Mouse (Mus musculus): ENCODE data around the gene Rcn3. TPM values are rescaled to one million over a fixed set of nuclear protein-coding genes. Genes with fewer than 3 reads are reported as not detected.

The Rcn3 gene
- total and polyA plus RNA-seq, 3 experiments: 0.38 TPM; not detected in 2

GRCm38 (mm10) chr7:45053117-45053930 lies 38.7 kb downstream of the Rcn3 start (continued):
- no peak for TF ChIP-seq CTCF (conservative IDR thresholded peaks at IDR 0.05 in 1 of 2, IDR thresholded peaks at IDR 0.05 in 1 of 2; ENCODE audit: low read depth in 2 of 2, low read length in 2 of 2)
- TF ChIP-seq ZC3H11A (IDR thresholded peaks at IDR 0.05; ENCODE audit: low read depth, low read length): no peak
- TF ChIP-seq USF2 (conservative IDR thresholded peaks at IDR 0.05; ENCODE audit: low read depth, low read length): no peak
- TF ChIP-seq RCOR1 (conservative IDR thresholded peaks at IDR 0.05; ENCODE audit: low read depth, low read length): no peak
- no peak; the same call in 1 of the 2 replicates for TF ChIP-seq MEF2A (IDR thresholded peaks at IDR 0.05; ENCODE audit: borderline replicate concordance, low read depth, low read length)
- TF ChIP-seq HCFC1 (IDR thresholded peaks at IDR 0.05; ENCODE audit: low read depth, low read length): peak; percentile 67

- Histone ChIP-seq H3K9me3 (replicated peaks; ENCODE audit: low read length) (no peaks in the 10 kb centered on the region), H3K79me2 (replicated peaks; ENCODE audit: control insufficient read depth, extremely low read depth, insufficient read depth, poor library complexity, severe bottlenecking) (peaks cover 3% of the 10 kb centered on the region), H3K4me3 (replicated peaks in 1 of 3; ENCODE audit: low read depth in 2 of 3, low read length in 2 of 3, poor library complexity in 1 of 3) (peak within 1 kb of the TSS; percentile 65 to 80 (median 72)), H3K27ac (ENCODE audit: insufficient read depth, low read depth) (peak within 1 kb of the TSS; percentile 98), H3K27me3 (replicated peaks) (no peaks in the 10 kb centered on the region), H3K36me3 (replicated peaks in 1 of 2; ENCODE audit: control insufficient read depth in 1 of 2, insufficient read depth in 1 of 2, low read length in 1 of 2) (peaks cover 25 to 26% of the 10 kb centered on the region in 2 experiments), H3K9ac (ENCODE audit: insufficient read depth, low read depth) (peak within 1 kb of the TSS; percentile 89), H3K4me1 (ENCODE audit: control insufficient read depth in 1 of 2, insufficient read depth in 2 of 2) (peaks cover 0 to 25% of the 10 kb centered on the region in 2 experiments; a peak in 2 of 4 replicates), H3K4me2 (ENCODE audit: insufficient read depth, low read depth, poor library complexity, severe bottlenecking) (peak within 1 kb of the TSS; percentile 77)
- in situ Hi-C loops (cut with MboI; ENCODE audit: low pct_ligation_motif_present, low pct_unique_long_range_greater_than_20kb, low sequenced_read_pairs) (no loop called here), dilution Hi-C loops (cut with MboI; ENCODE audit: extremely low pct_ligation_motif_present, extremely low pct_unique_long_range_greater_than_20kb, low sequenced_read_pairs) (no loop called here)
- TF ChIP-seq SIN3A (IDR thresholded peaks at IDR 0.05; ENCODE audit: low read length) (no peak), MXI1 (IDR thresholded peaks at IDR 0.05; ENCODE audit: low read depth, low read length) (no peak), RCOR1 (conservative IDR thresholded peaks at IDR 0.05; ENCODE audit: low read depth, low read length) (no peak), MEF2A (IDR thresholded peaks at IDR 0.05; ENCODE audit: borderline replicate concordance, low read depth, low read length) (no peak), ZNF384 (IDR thresholded peaks at IDR 0.05; ENCODE audit: low read depth, low read length) (peak; percentile 84), ZC3H11A (IDR thresholded peaks at IDR 0.05; ENCODE audit: low read depth, low read length) (no peak), ELF1 (IDR thresholded peaks at IDR 0.05; ENCODE audit: low read depth, low read length) (no peak)
- DNase-seq (ENCODE audit: extremely low read depth): no peak
These were observed 39.2 kb downstream of the Rcn3 start, which contains the start of gene Prr12 for GRCm38 (mm10) chr7:45052862-45053116. Gene Prr12 (minus strand): TSS chr7:45052881.

GRCm38 (mm10) chr7:45052181-45052861 lies 39.7 kb downstream of the Rcn3 start:
- dilution Hi-C loops (cut with MboI; ENCODE audit: extremely low pct_ligation_motif_present, extremely low pct_unique_long_range_greater_than_20kb, low sequenced_read_pairs) (no loop called here), in situ Hi-C loops (cut with MboI; ENCODE audit: low pct_ligation_motif_present, low pct_unique_long_range_greater_than_20kb, low sequenced_read_pairs) (no loop called here)
- peak overlapping the region; percentile 64 for H3K4me2 ChIP-seq (ENCODE audit: insufficient read depth, low read depth, poor library complexity, severe bottlenecking)
- H3K27me3 ChIP-seq (replicated peaks): no peaks in the 10 kb centered on the region
- peaks cover 30% of the 10 kb centered on the region in 2 experiments for H3K36me3 ChIP-seq (replicated peaks in 1 of 2; ENCODE audit: control insufficient read depth in 1 of 2, insufficient read depth in 1 of 2, low read length in 1 of 2)
- TF ChIP-seq BHLHE40 (IDR thresholded peaks at IDR 0.05; ENCODE audit: low read depth, low read length) (peak; percentile 27; the same call in 1 of the 2 replicates), HCFC1 (IDR thresholded peaks at IDR 0.05; ENCODE audit: low read depth, low read length) (no peak), MXI1 (IDR thresholded peaks at IDR 0.05; ENCODE audit: low read depth, low read length) (0 out of 2 replicates have a peak, but pooled peaks have one; percentile 45), ELF1 (IDR thresholded peaks at IDR 0.05; ENCODE audit: low read depth, low read length) (no peak)
- H3K27ac ChIP-seq (ENCODE audit: insufficient read depth, low read depth): peak overlapping the region; percentile 98
- H3K9me3 ChIP-seq (replicated peaks; ENCODE audit: low read length): no peaks in the 10 kb centered on the region
- DNase-seq (ENCODE audit: extremely low read depth): peak; percentile 25
- H3K9ac ChIP-seq (ENCODE audit: insufficient read depth, low read depth): peak overlapping the region; percentile 78
- peak overlapping the region; percentile 64 to 80 (median 65) for H3K4me3 ChIP-seq (replicated peaks in 1 of 3; ENCODE audit: low read depth in 2 of 3, low read length in 2 of 3, poor library complexity in 1 of 3)
- peaks cover 3% of the 10 kb centered on the region for H3K79me2 ChIP-seq (replicated peaks; ENCODE audit: control insufficient read depth, extremely low read depth, insufficient read depth, poor library complexity, severe bottlenecking)
- H3K4me1 ChIP-seq (ENCODE audit: control insufficient read depth in 1 of 2, insufficient read depth in 2 of 2): peaks cover 0 to 25% of the 10 kb centered on the region in 2 experiments; a peak in 2 of 4 replicates

All from CH12.LX (cell line).